Mouse (Mus musculus): ENCODE results near the gene Angptl8. TPM values are rescaled to one million over a fixed set of nuclear protein-coding genes. Genes with fewer than 3 reads are reported as not detected.
"Not testable (repeated sequence)": the region's sequence is repeated elsewhere in the genome, so short reads cannot be mapped to it uniquely, and the experiment has no call there.

The Angptl8 gene
- polyA plus RNA-seq (2015; fragmentation: Nextera tagmentation; extraction: Ambion mirVana), result 0.67 and 0.91 TPM in 2 replicates

- no peak within 1 kb of the TSS for H3K4me3 ChIP-seq
- H3K4me1 ChIP-seq, result no peaks in the 10 kb centered on the region
- no peak within 1 kb of the TSS for H3K27ac ChIP-seq
- H3K27me3 ChIP-seq, result no peaks in the 10 kb centered on the region
- H3K36me3 ChIP-seq, result peaks cover 87% of the 10 kb centered on the region
- H3K9me3 ChIP-seq, result no peaks in the 10 kb centered on the region
- H3K9ac ChIP-seq, result no peak within 1 kb of the TSS
- H3K4me2 ChIP-seq (replicated peaks), result no peak within 1 kb of the TSS
- 89% methylated on average over 15 of the region's 15 CpGs for WGBS
- no peak for ATAC-seq (ENCODE audit: low FRiP score, low read depth)
Measured at GRCm38 (mm10) chr9:21835258-21835912, at the start of gene Angptl8. TSS of gene Angptl8 (plus strand) at chr9:21835510.

GRCm38 (mm10) chr9:21786309-21786708 lies 49.0 kb upstream of the Angptl8 start:
- H3K36me3 ChIP-seq, result peaks cover 83% of the 10 kb centered on the region
- H3K9ac ChIP-seq; H3K27ac ChIP-seq; H3K4me3 ChIP-seq; H3K4me2 ChIP-seq (replicated peaks); ATAC-seq (ENCODE audit: low FRiP score, low read depth); H3K9me3 ChIP-seq; H3K27me3 ChIP-seq: not testable (repeated sequence)
- H3K4me1 ChIP-seq, result peaks cover 23% of the 10 kb centered on the region
- WGBS, result 84% methylated on average over 2 of the region's 2 CpGs

- peak; percentile 45; the same call in 1 of the 2 replicates for ATAC-seq (ENCODE audit: low FRiP score, low read depth)
- 13% methylated on average over 6 of the region's 6 CpGs for WGBS
- Histone ChIP-seq H3K4me2 (replicated peaks) (no peak overlapping the region; the same call in 1 of the 2 replicates), H3K36me3 (peaks cover 83% of the 10 kb centered on the region), H3K9me3 (no peaks in the 10 kb centered on the region), H3K27me3 (no peaks in the 10 kb centered on the region), H3K4me3 (no peak overlapping the region), H3K9ac (0 out of 2 replicates have a peak overlapping the region, but pooled peaks have one; percentile 31), H3K4me1 (peaks cover 27% of the 10 kb centered on the region), H3K27ac (peak overlapping the region; percentile 22; the same call in 1 of the 2 replicates)
Measured at GRCm38 (mm10) chr9:21786906-21787305, 48.4 kb upstream of the Angptl8 start.

- Histone ChIP-seq H3K4me3 (no peak overlapping the region), H3K27me3 (no peaks in the 10 kb centered on the region), H3K27ac (peak overlapping the region; percentile 22), H3K9ac (peak overlapping the region; percentile 31; the same call in 1 of the 2 replicates), H3K4me2 (replicated peaks) (no peak overlapping the region), H3K4me1 (peaks cover 28% of the 10 kb centered on the region), H3K9me3 (no peaks in the 10 kb centered on the region), H3K36me3 (peaks cover 84% of the 10 kb centered on the region)
- no peak for ATAC-seq (ENCODE audit: low FRiP score, low read depth)
- WGBS, result 59% methylated on average over 5 of the region's 5 CpGs
Measured at GRCm38 (mm10) chr9:21787654-21788053, 47.7 kb upstream of the Angptl8 start.

- Histone ChIP-seq H3K4me1 (peaks cover 33% of the 10 kb centered on the region), H3K27ac (no peak overlapping the region; the same call in 1 of the 2 replicates), H3K4me3 (no peak overlapping the region), H3K9ac (no peak overlapping the region), H3K27me3 (no peaks in the 10 kb centered on the region), H3K36me3 (peaks cover 87% of the 10 kb centered on the region), H3K9me3 (no peaks in the 10 kb centered on the region), H3K4me2 (replicated peaks) (no peak overlapping the region)
- no peak for ATAC-seq (ENCODE audit: low FRiP score, low read depth)
- 49% methylated on average over 9 of the region's 9 CpGs for whole genome bisulfite sequencing
Measured at GRCm38 (mm10) chr9:21788234-21788633, 47.1 kb upstream of the Angptl8 start.

- no peak overlapping the region for H3K4me2 ChIP-seq (replicated peaks)
- H3K4me3 ChIP-seq, result no peak overlapping the region
Measured at GRCm38 (mm10) chr9:21791861-21792260, 43.4 kb upstream of the Angptl8 start.

GRCm38 (mm10) chr9:21792644-21793043 lies 42.7 kb upstream of the Angptl8 start:
- 0 out of 2 replicates have a peak overlapping the region, but pooled peaks have one; percentile 3 for H3K4me2 ChIP-seq (replicated peaks)
- H3K4me3 ChIP-seq, result no peak overlapping the region
- ATAC-seq (ENCODE audit: low FRiP score, low read depth), result no peak
- WGBS, result 73% methylated on average over 8 of the region's 8 CpGs
- H3K4me1 ChIP-seq, result peaks cover 56% of the 10 kb centered on the region
- no peaks in the 10 kb centered on the region for H3K27me3 ChIP-seq
- no peak overlapping the region for H3K27ac ChIP-seq
- no peak overlapping the region for H3K9ac ChIP-seq
- peaks cover 83% of the 10 kb centered on the region for H3K36me3 ChIP-seq
- H3K9me3 ChIP-seq, result no peaks in the 10 kb centered on the region

More at GRCm38 (mm10) chr9:21791861-21792260, 43.4 kb upstream of the Angptl8 start:
- no peak overlapping the region for H3K9ac ChIP-seq
- ATAC-seq (ENCODE audit: low FRiP score, low read depth), result no peak
- H3K27me3 ChIP-seq, result no peaks in the 10 kb centered on the region
- no peaks in the 10 kb centered on the region for H3K9me3 ChIP-seq
- H3K27ac ChIP-seq, result no peak overlapping the region
- peaks cover 84% of the 10 kb centered on the region for H3K36me3 ChIP-seq
- H3K4me1 ChIP-seq, result peaks cover 55% of the 10 kb centered on the region
- WGBS, result 84% methylated on average over 8 of the region's 8 CpGs

- H3K4me3 ChIP-seq; H3K4me2 ChIP-seq (replicated peaks); ATAC-seq (ENCODE audit: low FRiP score, low read depth); H3K27ac ChIP-seq; H3K9ac ChIP-seq; H3K27me3 ChIP-seq; H3K9me3 ChIP-seq: not testable (repeated sequence)
- Histone ChIP-seq H3K36me3 (peaks cover 75% of the 10 kb centered on the region), H3K4me1 (peaks cover 47% of the 10 kb centered on the region)
- 94% methylated on average over 6 of the region's 6 CpGs for WGBS
Measured at GRCm38 (mm10) chr9:21793507-21793906, 41.8 kb upstream of the Angptl8 start.

- Histone ChIP-seq H3K9me3 (no peaks in the 10 kb centered on the region), H3K4me3 (no peak overlapping the region), H3K9ac (no peak overlapping the region), H3K4me1 (peaks cover 46% of the 10 kb centered on the region), H3K27me3 (no peaks in the 10 kb centered on the region), H3K27ac (no peak overlapping the region), H3K4me2 (replicated peaks) (no peak overlapping the region), H3K36me3 (peaks cover 66% of the 10 kb centered on the region)
- 96% methylated on average over 18 of the region's 18 CpGs for WGBS
- no peak for ATAC-seq (ENCODE audit: low FRiP score, low read depth)
Measured at GRCm38 (mm10) chr9:21794344-21794834, 40.9 kb upstream of the Angptl8 start.

GRCm38 (mm10) chr9:21794925-21795324 lies 40.4 kb upstream of the Angptl8 start:
- ATAC-seq (ENCODE audit: low FRiP score, low read depth), result no peak
- Histone ChIP-seq H3K4me3 (no peak overlapping the region), H3K36me3 (peaks cover 60% of the 10 kb centered on the region), H3K27ac (no peak overlapping the region), H3K9me3 (no peaks in the 10 kb centered on the region), H3K9ac (no peak overlapping the region), H3K4me1 (peaks cover 46% of the 10 kb centered on the region), H3K27me3 (no peaks in the 10 kb centered on the region), H3K4me2 (replicated peaks) (no peak overlapping the region)
- WGBS, result 94% methylated on average over 25 of the region's 25 CpGs

- ATAC-seq (ENCODE audit: low FRiP score, low read depth), result no peak
- peaks cover 46% of the 10 kb centered on the region for H3K4me1 ChIP-seq
- WGBS, result 77% methylated on average over 5 of the region's 5 CpGs
Measured at GRCm38 (mm10) chr9:21795579-21795978, 39.7 kb upstream of the Angptl8 start.

GRCm38 (mm10) chr9:21796259-21796658 lies 39.1 kb upstream of the Angptl8 start:
- 43% methylated on average over 3 of the region's 3 CpGs for WGBS
- peak overlapping the region; percentile 94 for H3K4me3 ChIP-seq
- H3K27ac ChIP-seq, result peak overlapping the region; percentile 67; the same call in 1 of the 2 replicates

More at GRCm38 (mm10) chr9:21795579-21795978, 39.7 kb upstream of the Angptl8 start:
- Histone ChIP-seq H3K9me3 (no peaks in the 10 kb centered on the region), H3K9ac (peak overlapping the region; percentile 93), H3K27me3 (no peaks in the 10 kb centered on the region), H3K4me3 (no peak overlapping the region; the same call in 1 of the 2 replicates), H3K36me3 (peaks cover 56% of the 10 kb centered on the region), H3K4me2 (replicated peaks) (peak overlapping the region; percentile 69), H3K27ac (peak overlapping the region; percentile 67; the same call in 1 of the 2 replicates)

More at GRCm38 (mm10) chr9:21796259-21796658, 39.1 kb upstream of the Angptl8 start:
- Histone ChIP-seq H3K4me2 (replicated peaks) (peak overlapping the region; percentile 69), H3K4me1 (peaks cover 46% of the 10 kb centered on the region), H3K36me3 (peaks cover 56% of the 10 kb centered on the region), H3K27me3 (no peaks in the 10 kb centered on the region), H3K9ac (peak overlapping the region; percentile 93), H3K9me3 (no peaks in the 10 kb centered on the region)
- no peak for ATAC-seq (ENCODE audit: low FRiP score, low read depth)

Data from limb, embryonic 13.5 days (tissue).